Mouse (Mus musculus) liver, postnatal 0 days (tissue): ENCODE measurements at regions not wholly inside any gene's neighbourhood (a gene's known extent, or its start where the extent isn't known, plus 50 kb on each side); places are given as distances from the start of the nearest gene placed in this dataset.

Experiments
- ATAC-seq: fragments of 200-750 bp; cut with Nextera tagmentation; 2 replicates; pipeline ENCODE4 v1.8.0; 2017; ENCODE audit warnings: mild to moderate bottlenecking, moderate library complexity
- DNase-seq: peaks from one replicate; pipeline ENCODE4 v3.0.0-alpha.2; 2016
- H3K27ac ChIP-seq: fragments of 300-500 bp; sonication (generic); 2 replicates; pipeline ENCODE4 v1.5.1; 2014; ENCODE audit warnings: antibody characterized with exemption, moderate library complexity, mild to moderate bottlenecking, low read depth
- H3K27me3 ChIP-seq: fragments of 300-500 bp; sonication (generic); 2 replicates; pipeline ENCODE4 v1.6.1; 2014; ENCODE audit warnings: low read length, control low read depth, mixed read lengths; ENCODE audit not compliant: insufficient read depth
- H3K36me3 ChIP-seq: fragments of 300-500 bp; sonication (generic); replicated peaks from 2 replicates; pipeline ENCODE4 v1.6.1; 2014; ENCODE audit warnings: mild to moderate bottlenecking, control low read depth, low read length, moderate library complexity, mixed read lengths; ENCODE audit not compliant: insufficient read depth
- H3K4me1 ChIP-seq: fragments of 300-500 bp; sonication (generic); 2 replicates; pipeline ENCODE4 v1.6.1; 2014; ENCODE audit warnings: antibody characterized with exemption, mild to moderate bottlenecking, control low read depth; ENCODE audit not compliant: insufficient read depth
- H3K4me2 ChIP-seq: fragments of 300-500 bp; sonication (generic); 2 replicates; pipeline ENCODE4 v1.6.1; 2014; ENCODE audit warnings: low read depth, mild to moderate bottlenecking, low read length, moderate library complexity, mixed read lengths
- H3K4me3 ChIP-seq: fragments of 300-500 bp; sonication (generic); 2 replicates; pipeline ENCODE4 v1.5.1; 2014; ENCODE audit warnings: low read depth, low read length
- H3K9ac ChIP-seq: fragments of 300-500 bp; sonication (generic); replicated peaks from 2 replicates; pipeline ENCODE4 v1.6.1; 2014; ENCODE audit warnings: mild to moderate bottlenecking, moderate library complexity
- H3K9me3 ChIP-seq: fragments of 300-500 bp; sonication (generic); 2 replicates; pipeline ENCODE4 v1.6.1; 2016; ENCODE audit warnings: mild to moderate bottlenecking, control low read depth, low read length, mixed read lengths
- CTCF ChIP-seq: sonication (generic); IDR thresholded peaks from 2 replicates; pipeline ENCODE4 v1.5.1; 2016; ENCODE audit warnings: antibody characterized with exemption, low read depth
- EP300 ChIP-seq: IDR thresholded peaks from 2 replicates; pipeline ENCODE4 v1.6.1; 2016; ENCODE audit warnings: antibody characterized with exemption, low read depth, mild to moderate bottlenecking
- WGBS: fragments of 180-500 bp; shearing (Covaris S2); extraction: QIAGEN DNeasy Blood & Tissue Kit; methylation state at CpG from one replicate; pipeline ENCODE4 v1.1.7; 2014; ENCODE audit not compliant: insufficient replicate concordance; 5-methylcytosine and 5-hydroxymethylcytosine counted together

GRCm38 (mm10) chr15:87105951-87106350 lies 438.1 kb upstream of the Fam19a5 start:
- H3K4me1 ChIP-seq, result no peaks in the 10 kb centered on the region
- H3K9me3 ChIP-seq, result peaks cover 6% of the 10 kb centered on the region
- TF ChIP-seq CTCF (no peak), EP300 (no peak)
- H3K9ac ChIP-seq, result no peak overlapping the region
- no peaks in the 10 kb centered on the region for H3K36me3 ChIP-seq
- no peak overlapping the region for H3K4me3 ChIP-seq
- no peaks in the 10 kb centered on the region for H3K27me3 ChIP-seq
- no peak overlapping the region for H3K27ac ChIP-seq
- WGBS, result 74% methylated on average over 8 of the region's 8 CpGs
- no peak for DNase-seq
- H3K4me2 ChIP-seq, result no peak overlapping the region
- no peak for ATAC-seq

- Histone ChIP-seq H3K36me3 (no peaks in the 10 kb centered on the region), H3K4me1 (no peaks in the 10 kb centered on the region), H3K9ac (no peak overlapping the region), H3K27me3 (no peaks in the 10 kb centered on the region), H3K27ac (no peak overlapping the region), H3K4me2 (no peak overlapping the region), H3K9me3 (peaks cover 6% of the 10 kb centered on the region), H3K4me3 (no peak overlapping the region)
- WGBS, result 55% methylated on average over 4 of the region's 4 CpGs
- TF ChIP-seq EP300, result no peak
- no peak for TF ChIP-seq CTCF
- DNase-seq (no peak), ATAC-seq (no peak)
Measured at GRCm38 (mm10) chr15:87107701-87108100, 436.4 kb upstream of the Fam19a5 start.

- Histone ChIP-seq H3K9ac (no peak overlapping the region), H3K27ac (no peak overlapping the region), H3K27me3 (no peaks in the 10 kb centered on the region), H3K36me3 (no peaks in the 10 kb centered on the region), H3K9me3 (peaks cover 6% of the 10 kb centered on the region), H3K4me1 (no peaks in the 10 kb centered on the region), H3K4me3 (no peak overlapping the region), H3K4me2 (no peak overlapping the region)
- WGBS, result 45% methylated on average over 7 of the region's 7 CpGs
- ATAC-seq, result no peak
- DNase-seq, result no peak
- no peak for TF ChIP-seq EP300
- TF ChIP-seq CTCF, result no peak
Measured at GRCm38 (mm10) chr15:87108411-87108810, 435.7 kb upstream of the Fam19a5 start.

GRCm38 (mm10) chr15:87122656-87123055 lies 421.4 kb upstream of the Fam19a5 start:
- H3K9me3 ChIP-seq, result no peaks in the 10 kb centered on the region
- H3K4me2 ChIP-seq, result no peak overlapping the region
- no peak overlapping the region for H3K27ac ChIP-seq
- no peaks in the 10 kb centered on the region for H3K36me3 ChIP-seq
- WGBS, result 28% methylated on average over 4 of the region's 4 CpGs
- no peak overlapping the region for H3K9ac ChIP-seq
- no peaks in the 10 kb centered on the region for H3K27me3 ChIP-seq
- H3K4me3 ChIP-seq, result no peak overlapping the region
- ATAC-seq (no peak), DNase-seq (no peak)
- TF ChIP-seq CTCF (no peak), EP300 (no peak)
- H3K4me1 ChIP-seq, result no peaks in the 10 kb centered on the region

GRCm38 (mm10) chr15:87125427-87126148 lies 418.5 kb upstream of the Fam19a5 start:
- Histone ChIP-seq H3K27ac (no peak overlapping the region), H3K9ac (no peak overlapping the region), H3K36me3 (no peaks in the 10 kb centered on the region), H3K4me1 (no peaks in the 10 kb centered on the region), H3K27me3 (no peaks in the 10 kb centered on the region), H3K4me3 (no peak overlapping the region), H3K4me2 (no peak overlapping the region), H3K9me3 (no peaks in the 10 kb centered on the region)
- TF ChIP-seq EP300 (no peak), CTCF (no peak)
- no peak for ATAC-seq
- DNase-seq, result no peak
- 59% methylated on average over 6 of the region's 6 CpGs for WGBS

GRCm38 (mm10) chr15:87138870-87139269 lies 405.2 kb upstream of the Fam19a5 start:
- Histone ChIP-seq H3K27ac (no peak overlapping the region), H3K9ac (no peak overlapping the region), H3K9me3 (no peaks in the 10 kb centered on the region), H3K27me3 (no peaks in the 10 kb centered on the region), H3K36me3 (no peaks in the 10 kb centered on the region), H3K4me3 (no peak overlapping the region), H3K4me2 (no peak overlapping the region), H3K4me1 (no peaks in the 10 kb centered on the region)
- ATAC-seq (no peak), DNase-seq (no peak)
- TF ChIP-seq CTCF, result no peak
- no peak for TF ChIP-seq EP300

GRCm38 (mm10) chr15:87169136-87169535 lies 375.0 kb upstream of the Fam19a5 start:
- ATAC-seq, result no peak
- Histone ChIP-seq H3K27me3 (no peaks in the 10 kb centered on the region), H3K4me1 (no peaks in the 10 kb centered on the region), H3K4me2 (no peak overlapping the region), H3K9ac (no peak overlapping the region), H3K4me3 (no peak overlapping the region), H3K9me3 (no peaks in the 10 kb centered on the region), H3K36me3 (no peaks in the 10 kb centered on the region), H3K27ac (no peak overlapping the region)
- TF ChIP-seq EP300, result no peak
- TF ChIP-seq CTCF, result no peak
- 65% methylated on average over 5 of the region's 5 CpGs for WGBS
- no peak for DNase-seq
